Mouse (Mus musculus) forebrain, embryonic 12.5 days (tissue): Measurements from ENCODE around the gene Hcls1. TPM values are rescaled to one million over a fixed set of nuclear protein-coding genes. Genes with fewer than 3 reads are reported as not detected.

ENCODE experiments used
- ATAC-seq: fragments of 200-750 bp; cut with Nextera tagmentation; 2 replicates; pipeline ENCODE4 v1.8.0; 2017; ENCODE audit warnings: moderate TSS enrichment; ENCODE audit not compliant: low FRiP score
- H3K27ac ChIP-seq: fragments of 300-500 bp; sonication (generic); 2 replicates; pipeline ENCODE4 v1.5.1; 2016; ENCODE audit warnings: mild to moderate bottlenecking
- H3K27me3 ChIP-seq: fragments of 300-500 bp; sonication (generic); 2 replicates; pipeline ENCODE4 v1.6.1; 2016; ENCODE audit warnings: mild to moderate bottlenecking
- H3K36me3 ChIP-seq: fragments of 300-500 bp; sonication (generic); replicated peaks from 2 replicates; pipeline ENCODE4 v1.6.1; 2016; ENCODE audit warnings: mild to moderate bottlenecking
- H3K4me1 ChIP-seq: fragments of 300-500 bp; sonication (generic); 2 replicates; pipeline ENCODE4 v1.6.1; 2016
- H3K4me2 ChIP-seq: fragments of 300-500 bp; sonication (generic); 2 replicates; pipeline ENCODE4 v1.6.1; 2016; ENCODE audit warnings: mild to moderate bottlenecking, moderate library complexity
- H3K4me3 ChIP-seq: fragments of 300-500 bp; sonication (generic); replicated peaks from 2 replicates; pipeline ENCODE4 v1.5.1; 2016; ENCODE audit warnings: mild to moderate bottlenecking
- H3K9ac ChIP-seq: fragments of 300-500 bp; sonication (generic); 2 replicates; pipeline ENCODE4 v1.6.1; 2016; ENCODE audit warnings: mild to moderate bottlenecking
- H3K9me3 ChIP-seq: fragments of 300-500 bp; sonication (generic); 2 replicates; pipeline ENCODE4 v1.6.1; 2016
- WGBS: fragments of 180-500 bp; shearing (Covaris S2); methylation state at CpG from one replicate; pipeline ENCODE4 v1.1.7; 2016; 5-methylcytosine and 5-hydroxymethylcytosine counted together
- polyA plus RNA-seq: library from polyadenylated mRNA; unstranded; fragments of >200 nt; fragmentation: Nextera tagmentation; extraction: Ambion mirVana; gene quantifications from 2 replicates; pipeline ENCODE4 v1.2.1, GENCODE M21; 2016

Hcls1 gene
- polyA plus RNA-seq, 1 experiment from 2014 or later: 1.7 TPM

GRCm38 (mm10) chr16:36921067-36921613 is 13.6 kb upstream of the Hcls1 start:
- no peaks in the 10 kb centered on the region for H3K27me3 ChIP-seq
- no peak overlapping the region for H3K4me3 ChIP-seq
- no peaks in the 10 kb centered on the region for H3K4me1 ChIP-seq
- no peak overlapping the region for H3K27ac ChIP-seq
- H3K4me2 ChIP-seq: no peak overlapping the region
- WGBS: 90% methylated on average over 8 of the region's 8 CpGs
- H3K9ac ChIP-seq: no peak overlapping the region
- H3K36me3 ChIP-seq: peaks cover 42% of the 10 kb centered on the region
- no peak for ATAC-seq
- no peaks in the 10 kb centered on the region for H3K9me3 ChIP-seq

GRCm38 (mm10) chr16:36921980-36922379 is 12.8 kb upstream of the Hcls1 start:
- WGBS: 93% methylated on average over 6 of the region's 6 CpGs
- no peak overlapping the region for H3K4me3 ChIP-seq
- no peak overlapping the region for H3K4me2 ChIP-seq
- H3K9ac ChIP-seq: no peak overlapping the region
- peaks cover 43% of the 10 kb centered on the region for H3K36me3 ChIP-seq
- ATAC-seq: no peak
- H3K4me1 ChIP-seq: no peaks in the 10 kb centered on the region
- no peak overlapping the region for H3K27ac ChIP-seq
- no peaks in the 10 kb centered on the region for H3K9me3 ChIP-seq
- no peaks in the 10 kb centered on the region for H3K27me3 ChIP-seq

GRCm38 (mm10) chr16:36924312-36924711 is 10.5 kb upstream of the Hcls1 start:
- no peaks in the 10 kb centered on the region for H3K9me3 ChIP-seq
- 95% methylated on average over 8 of the region's 8 CpGs for WGBS
- no peak overlapping the region for H3K4me3 ChIP-seq
- no peak overlapping the region for H3K27ac ChIP-seq
- no peak for ATAC-seq
- H3K4me1 ChIP-seq: no peaks in the 10 kb centered on the region
- H3K27me3 ChIP-seq: no peaks in the 10 kb centered on the region
- H3K9ac ChIP-seq: no peak overlapping the region
- no peak overlapping the region for H3K4me2 ChIP-seq
- peaks cover 49% of the 10 kb centered on the region for H3K36me3 ChIP-seq

GRCm38 (mm10) chr16:36925351-36925750 is 9.4 kb upstream of the Hcls1 start:
- H3K4me3 ChIP-seq: no peak overlapping the region
- no peaks in the 10 kb centered on the region for H3K4me1 ChIP-seq
- no peak for ATAC-seq
- no peak overlapping the region for H3K9ac ChIP-seq
- no peaks in the 10 kb centered on the region for H3K9me3 ChIP-seq
- H3K27me3 ChIP-seq: no peaks in the 10 kb centered on the region
- H3K27ac ChIP-seq: no peak overlapping the region
- 91% methylated on average over 6 of the region's 6 CpGs for WGBS
- H3K36me3 ChIP-seq: peaks cover 56% of the 10 kb centered on the region
- H3K4me2 ChIP-seq: no peak overlapping the region

GRCm38 (mm10) chr16:36925797-36926196 is 9.0 kb upstream of the Hcls1 start:
- Histone ChIP-seq H3K27me3 (no peaks in the 10 kb centered on the region), H3K27ac (no peak overlapping the region), H3K4me2 (no peak overlapping the region), H3K4me3 (no peak overlapping the region), H3K9me3 (no peaks in the 10 kb centered on the region), H3K9ac (no peak overlapping the region), H3K4me1 (no peaks in the 10 kb centered on the region), H3K36me3 (peaks cover 61% of the 10 kb centered on the region)
- WGBS: 86% methylated on average over 6 of the region's 6 CpGs
- no peak for ATAC-seq

- Histone ChIP-seq H3K27me3 (no peaks in the 10 kb centered on the region), H3K4me2 (no peak overlapping the region), H3K9me3 (no peaks in the 10 kb centered on the region), H3K36me3 (peaks cover 69% of the 10 kb centered on the region), H3K27ac (no peak overlapping the region), H3K9ac (no peak overlapping the region), H3K4me3 (no peak overlapping the region), H3K4me1 (no peaks in the 10 kb centered on the region)
- ATAC-seq: no peak
- WGBS: 92% methylated on average over 10 of the region's 10 CpGs
These were observed 8.0 kb upstream of the Hcls1 start for GRCm38 (mm10) chr16:36926514-36927447.

- no peaks in the 10 kb centered on the region for H3K27me3 ChIP-seq
- H3K4me1 ChIP-seq: no peaks in the 10 kb centered on the region
- H3K27ac ChIP-seq: no peak overlapping the region
- ATAC-seq: no peak
- H3K9me3 ChIP-seq: no peaks in the 10 kb centered on the region
- H3K4me2 ChIP-seq: no peak overlapping the region
- no peak overlapping the region for H3K9ac ChIP-seq
- H3K36me3 ChIP-seq: peaks cover 78% of the 10 kb centered on the region
- 84% methylated on average over 10 of the region's 10 CpGs for WGBS
- no peak overlapping the region for H3K4me3 ChIP-seq
These were observed 7.2 kb upstream of the Hcls1 start for GRCm38 (mm10) chr16:36927495-36928105.

GRCm38 (mm10) chr16:36928106-36928500 is 6.7 kb upstream of the Hcls1 start:
- no peaks in the 10 kb centered on the region for H3K27me3 ChIP-seq
- H3K27ac ChIP-seq: no peak overlapping the region
- WGBS: 91% methylated on average over 8 of the region's 8 CpGs
- no peak overlapping the region for H3K9ac ChIP-seq
- no peak overlapping the region for H3K4me3 ChIP-seq
- ATAC-seq: no peak
- H3K36me3 ChIP-seq: peaks cover 83% of the 10 kb centered on the region
- H3K9me3 ChIP-seq: no peaks in the 10 kb centered on the region
- no peaks in the 10 kb centered on the region for H3K4me1 ChIP-seq
- H3K4me2 ChIP-seq: no peak overlapping the region

GRCm38 (mm10) chr16:36929216-36929615 is 5.6 kb upstream of the Hcls1 start:
- ATAC-seq: no peak
- Histone ChIP-seq H3K9ac (no peak overlapping the region), H3K27me3 (no peaks in the 10 kb centered on the region), H3K9me3 (no peaks in the 10 kb centered on the region), H3K27ac (no peak overlapping the region), H3K4me3 (no peak overlapping the region), H3K4me2 (no peak overlapping the region), H3K36me3 (peaks cover 87% of the 10 kb centered on the region), H3K4me1 (no peaks in the 10 kb centered on the region)
- 94% methylated on average over 7 of the region's 7 CpGs for WGBS

- Histone ChIP-seq H3K4me2 (no peak overlapping the region), H3K27ac (no peak overlapping the region), H3K9ac (no peak overlapping the region), H3K9me3 (no peaks in the 10 kb centered on the region), H3K36me3 (peaks cover 78% of the 10 kb centered on the region), H3K27me3 (no peaks in the 10 kb centered on the region), H3K4me1 (no peaks in the 10 kb centered on the region), H3K4me3 (no peak overlapping the region)
- 85% methylated on average over 11 of the region's 11 CpGs for WGBS
- ATAC-seq: no peak
These were observed 4.3 kb upstream of the Hcls1 start for GRCm38 (mm10) chr16:36930231-36931136.

- WGBS: 96% methylated on average over 10 of the region's 10 CpGs
- ATAC-seq: no peak
- Histone ChIP-seq H3K4me3 (no peak overlapping the region), H3K9ac (no peak overlapping the region), H3K27ac (no peak overlapping the region), H3K9me3 (no peaks in the 10 kb centered on the region), H3K27me3 (no peaks in the 10 kb centered on the region), H3K4me2 (no peak overlapping the region), H3K36me3 (peaks cover 69% of the 10 kb centered on the region), H3K4me1 (no peaks in the 10 kb centered on the region)
These were observed 3.4 kb upstream of the Hcls1 start for GRCm38 (mm10) chr16:36931381-36931780.

- no peak overlapping the region for H3K9ac ChIP-seq
These were observed 2.8 kb upstream of the Hcls1 start for GRCm38 (mm10) chr16:36931976-36932375.

More at GRCm38 (mm10) chr16:36931976-36932375, 2.8 kb upstream of the Hcls1 start:
- peaks cover 63% of the 10 kb centered on the region for H3K36me3 ChIP-seq
- H3K9me3 ChIP-seq: no peaks in the 10 kb centered on the region
- no peak for ATAC-seq
- no peak overlapping the region for H3K4me3 ChIP-seq
- H3K4me2 ChIP-seq: no peak overlapping the region
- H3K27me3 ChIP-seq: no peaks in the 10 kb centered on the region
- H3K4me1 ChIP-seq: no peaks in the 10 kb centered on the region
- 86% methylated on average over 3 of the region's 3 CpGs for WGBS
- no peak overlapping the region for H3K27ac ChIP-seq
